Mouse (Mus musculus) embryo, embryonic 11 days (tissue): Measurements from ENCODE around the gene Olfr741.

Source experiments
- DNase-seq: peaks from one replicate; pipeline ENCODE4 v3.0.0-alpha.2; 2015

Olfr741 gene

DNA sequence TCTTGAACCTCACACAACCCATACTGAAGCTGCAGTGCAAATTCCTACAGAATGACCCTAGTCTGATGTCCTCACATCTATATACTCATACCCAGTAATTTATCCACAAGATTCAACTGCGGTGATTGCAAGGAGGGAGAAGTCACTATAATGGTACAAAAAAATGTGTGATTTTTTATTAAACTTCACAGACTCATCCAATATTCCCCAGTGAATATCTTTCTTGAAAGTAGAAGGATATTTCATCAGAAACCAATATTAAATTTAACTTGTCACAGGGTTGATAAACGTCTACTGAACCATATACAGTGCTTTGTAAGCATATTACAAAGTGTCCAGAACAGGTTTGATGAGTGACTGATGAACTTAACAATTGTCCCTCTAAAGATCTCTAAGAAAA, at the start of gene Olfr741:
TSS of gene Olfr741 (plus strand) at position 301 of the 400 bp plus-strand sequence.
- DNase-seq = no peak

DNA sequence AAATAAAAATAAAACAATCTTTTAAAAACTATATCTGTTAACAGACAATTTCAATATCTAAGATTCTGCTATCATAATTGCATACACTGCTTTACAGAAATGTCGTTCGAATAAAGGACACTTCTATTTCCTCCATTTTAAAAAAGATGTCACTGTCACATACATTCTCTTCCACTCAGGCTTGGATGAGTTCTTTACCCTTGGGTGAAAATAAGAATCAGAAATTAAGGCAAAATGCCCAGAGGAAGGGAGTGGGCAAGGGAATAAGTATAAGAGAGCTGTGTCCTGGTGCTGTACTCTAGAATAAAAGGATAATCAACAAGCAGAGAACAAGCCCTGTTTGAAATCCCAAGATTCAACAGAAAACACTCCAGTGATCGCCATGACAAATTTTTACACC, 27.3 kb upstream of the Olfr741 start, which contains the start of gene Olfr740:
TSS of gene Olfr740 (plus strand) at position 301 of the 400 bp plus-strand sequence.
- no peak for DNase-seq

DNA sequence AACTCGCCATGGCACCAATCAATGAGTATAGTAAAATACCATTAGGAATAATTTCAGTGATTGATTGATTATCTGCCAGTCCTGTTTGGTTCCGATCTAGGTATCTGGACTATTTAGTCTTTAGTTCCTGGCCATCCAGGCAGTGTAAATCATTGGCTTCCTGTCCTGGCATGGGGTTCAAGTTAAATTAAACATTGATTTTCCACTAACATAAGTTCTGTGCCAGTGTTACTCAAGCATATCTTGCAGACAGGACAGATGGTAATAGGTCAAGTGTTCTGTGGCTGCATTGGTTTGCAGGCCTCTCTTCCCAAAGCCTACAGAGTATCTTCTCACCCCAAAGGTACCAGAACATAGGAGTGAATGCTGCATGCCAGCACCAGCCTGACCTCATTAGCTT, 5.9 kb downstream of the Olfr741 start:
- no peak for DNase-seq

DNA sequence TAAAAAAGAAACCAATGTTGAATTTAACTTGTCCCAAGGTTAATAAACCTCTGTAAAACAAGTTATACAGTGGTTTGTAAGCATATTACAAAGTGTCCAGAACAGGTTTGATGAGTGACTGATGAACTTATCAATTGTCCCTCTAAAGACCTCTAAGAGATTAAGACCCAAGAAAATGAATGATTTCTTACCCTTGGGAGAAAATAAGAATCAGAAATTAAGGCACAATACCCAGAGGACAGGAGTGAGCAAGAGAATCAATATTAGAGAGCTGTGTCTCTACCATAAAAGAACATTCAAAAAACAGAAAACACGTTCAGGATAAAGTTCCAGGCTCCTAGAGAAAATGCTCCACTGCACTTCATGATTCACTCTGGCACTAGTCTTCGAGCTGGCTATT, 30.8 kb downstream of the Olfr741 start, which contains the start of gene Olfr742:
TSS of gene Olfr742 (plus strand) at position 301 of the 400 bp plus-strand sequence.
- DNase-seq = no peak

DNA sequence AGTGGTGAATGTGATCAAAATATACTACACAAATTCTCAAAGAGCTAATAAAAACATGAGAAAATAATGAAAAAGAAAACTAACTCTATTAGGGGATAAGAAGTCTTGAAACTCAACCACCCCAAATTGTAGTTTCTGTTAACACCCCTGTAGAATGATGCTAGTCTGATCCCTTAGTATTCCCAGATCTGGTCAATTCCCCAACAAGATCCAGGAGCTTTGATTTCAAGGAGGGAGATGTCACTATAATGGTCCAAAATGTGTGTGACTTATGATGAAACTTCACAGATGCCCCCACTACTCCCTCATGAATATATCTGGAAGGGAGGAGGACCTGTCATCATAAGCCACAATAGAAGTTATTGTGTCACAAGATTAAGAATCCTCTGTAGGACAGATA, 49.0 kb downstream of the Olfr741 start, which contains the start of gene Olfr743:
TSS of gene Olfr743 (plus strand) at position 301 of the 400 bp plus-strand sequence.
- no peak for DNase-seq
